Mouse (Mus musculus) CH12.LX (cell line): ENCODE measurements at regions not wholly inside any gene's neighbourhood (a gene's known extent, or its start where the extent isn't known, plus 50 kb on each side); places are given as distances from the start of the nearest gene placed in this dataset.

ENCODE experiments used
- DNase-seq: peaks from one replicate; pipeline ENCODE4 v3.0.0-alpha.2; 2013; ENCODE audit errors: extremely low read depth
- H3K27ac ChIP-seq: 2 replicates; pipeline ENCODE4 v1.5.1; 2012; ENCODE audit warnings: low read depth, mild to moderate bottlenecking, control low read depth, moderate library complexity; ENCODE audit not compliant: insufficient read depth
- H3K27me3 ChIP-seq: replicated peaks from 2 replicates; pipeline ENCODE3; 2012; ENCODE audit warnings: inconsistent platforms
- H3K36me3 ChIP-seq, 2 experiments: replicated peaks in 1 of 2; 2 replicates each; pipeline versions ENCODE3 to v1.6.1; 2012; ENCODE audit warnings: inconsistent platforms in 1 of 2, low read length in 1 of 2, mild to moderate bottlenecking in 1 of 2, mixed read lengths in 1 of 2, moderate library complexity in 1 of 2; ENCODE audit not compliant: control insufficient read depth in 1 of 2, insufficient read depth in 1 of 2
- H3K4me1 ChIP-seq, 2 experiments: 2 replicates each; pipeline ENCODE4 v1.6.1; 2012; ENCODE audit warnings: inconsistent platforms in 1 of 2, moderate library complexity in 1 of 2; ENCODE audit not compliant: insufficient read depth in 2 of 2, control insufficient read depth in 1 of 2
- H3K4me2 ChIP-seq: 2 replicates; pipeline ENCODE4 v1.6.1; 2012; ENCODE audit warnings: low read depth, mild to moderate bottlenecking, control low read depth; ENCODE audit not compliant: poor library complexity, insufficient read depth, severe bottlenecking
- H3K4me3 ChIP-seq, 3 experiments: fragments of 150-350 bp in 1 of 3; sonication (generic) in 1 of 3; replicated peaks in 1 of 3; 2 replicates each; pipeline versions ENCODE3 to v1.5.1; 2011 to 2012; ENCODE audit warnings: low read depth in 2 of 3, low read length in 2 of 3, mild to moderate bottlenecking in 2 of 3, moderate library complexity in 2 of 3, control low read depth in 1 of 3, improper control_type of control experiment in 1 of 3, inconsistent platforms in 1 of 3, mixed read lengths in 1 of 3; ENCODE audit not compliant: poor library complexity in 1 of 3
- H3K79me2 ChIP-seq: replicated peaks from 2 replicates; pipeline ENCODE4 v1.6.1; 2012; ENCODE audit warnings: mild to moderate bottlenecking, moderate library complexity; ENCODE audit not compliant: control insufficient read depth, poor library complexity, insufficient read depth, severe bottlenecking; ENCODE audit errors: extremely low read depth
- H3K9ac ChIP-seq: 2 replicates; pipeline ENCODE4 v1.6.1; 2012; ENCODE audit warnings: low read depth, mild to moderate bottlenecking, control low read depth, moderate library complexity; ENCODE audit not compliant: insufficient read depth
- H3K9me3 ChIP-seq: replicated peaks from 2 replicates; pipeline ENCODE3; 2012; ENCODE audit warnings: low read length, inconsistent platforms, mixed read lengths
- CTCF ChIP-seq, 2 experiments: IDR thresholded peaks in 1 of 2; conservative IDR thresholded peaks in 1 of 2; 2 replicates each; pipeline ENCODE4 v1.5.1; 2011 to 2012; ENCODE audit warnings: low read depth in 2 of 2, low read length in 2 of 2, improper control_type of control experiment in 1 of 2, inconsistent platforms in 1 of 2, mild to moderate bottlenecking in 1 of 2, moderate library complexity in 1 of 2
- E2F4 ChIP-seq: IDR thresholded peaks from 2 replicates; pipeline ENCODE4 v1.6.1; 2011; ENCODE audit warnings: low read depth, low read length, improper control_type of control experiment; ENCODE audit not compliant: insufficient replicate concordance
- IRF4 ChIP-seq: IDR thresholded peaks from 2 replicates; pipeline ENCODE4 v1.6.1; 2014; ENCODE audit warnings: low read depth, mild to moderate bottlenecking, inconsistent platforms, low read length, improper control_type of control experiment
- JUN ChIP-seq: IDR thresholded peaks from 2 replicates; pipeline ENCODE4 v1.6.1; 2011; ENCODE audit warnings: low read depth, mild to moderate bottlenecking, low read length, improper control_type of control experiment, moderate library complexity; ENCODE audit not compliant: insufficient read depth
- JUND ChIP-seq: conservative IDR thresholded peaks from 2 replicates; pipeline ENCODE4 v1.6.1; 2011; ENCODE audit warnings: low read depth, low read length, improper control_type of control experiment
- KAT2A ChIP-seq: IDR thresholded peaks from 2 replicates; pipeline ENCODE4 v1.6.1; 2012; ENCODE audit warnings: low read length, improper control_type of control experiment, inconsistent platforms; ENCODE audit not compliant: insufficient replicate concordance
- MAFK ChIP-seq: IDR thresholded peaks from 2 replicates; pipeline ENCODE4 v1.6.1; 2011; ENCODE audit warnings: low read length, improper control_type of control experiment; ENCODE audit not compliant: insufficient replicate concordance
- MEF2A ChIP-seq: IDR thresholded peaks from 2 replicates; pipeline ENCODE4 v1.6.1; 2014; ENCODE audit warnings: low read depth, mild to moderate bottlenecking, inconsistent platforms, low read length, improper control_type of control experiment, borderline replicate concordance
- MYC ChIP-seq: IDR thresholded peaks from 2 replicates; pipeline ENCODE4 v1.6.1; 2011; ENCODE audit warnings: low read depth, mild to moderate bottlenecking, improper control_type of control experiment, low read length
- NRF1 ChIP-seq: IDR thresholded peaks from 2 replicates; pipeline ENCODE4 v1.6.1; 2014; ENCODE audit warnings: low read depth, mild to moderate bottlenecking, inconsistent platforms, low read length, improper control_type of control experiment, moderate library complexity
- POLR2A ChIP-seq: IDR thresholded peaks from 2 replicates; pipeline ENCODE4 v1.6.1; 2011; ENCODE audit warnings: low read depth, mild to moderate bottlenecking, improper control_type of control experiment, low read length
- RAD21 ChIP-seq: IDR thresholded peaks from 2 replicates; pipeline ENCODE4 v1.6.1; 2011; ENCODE audit warnings: low read depth, mild to moderate bottlenecking, low read length, improper control_type of control experiment, moderate library complexity
- RCOR1 ChIP-seq: conservative IDR thresholded peaks from 2 replicates; pipeline ENCODE4 v1.6.1; 2012; ENCODE audit warnings: low read depth, mild to moderate bottlenecking, inconsistent platforms, low read length, improper control_type of control experiment
- SMC3 ChIP-seq: IDR thresholded peaks from 2 replicates; pipeline ENCODE4 v1.6.1; 2011; ENCODE audit warnings: low read depth, low read length, improper control_type of control experiment
- TBP ChIP-seq: conservative IDR thresholded peaks from 2 replicates; pipeline ENCODE4 v1.6.1; 2011; ENCODE audit warnings: low read depth, low read length, improper control_type of control experiment
- USF2 ChIP-seq: conservative IDR thresholded peaks from 2 replicates; pipeline ENCODE4 v1.6.1; 2011; ENCODE audit warnings: low read depth, low read length, improper control_type of control experiment
- ZC3H11A ChIP-seq: IDR thresholded peaks from 2 replicates; pipeline ENCODE4 v1.6.1; 2012; ENCODE audit warnings: low read depth, mild to moderate bottlenecking, inconsistent platforms, low read length, improper control_type of control experiment
- ZKSCAN1 ChIP-seq: IDR thresholded peaks from 2 replicates; pipeline ENCODE4 v1.6.1; 2012; ENCODE audit warnings: low read depth, inconsistent platforms, low read length, improper control_type of control experiment, borderline replicate concordance
- ZMIZ1 ChIP-seq: IDR thresholded peaks from 2 replicates; pipeline ENCODE4 v1.6.1; 2012; ENCODE audit warnings: low read depth, mild to moderate bottlenecking, inconsistent platforms, low read length, improper control_type of control experiment
- dilution Hi-C: fragments of 300-500 bp; cut with MboI; formaldehyde crosslinking; loops from 2 replicates; pipeline ENCODE4 v1.14.3; 2020; ENCODE audit warnings: low sequenced_read_pairs; ENCODE audit not compliant: extremely low pct_unique_long_range_greater_than_20kb, extremely low pct_ligation_motif_present
- in situ Hi-C: fragments of 300-500 bp; cut with MboI; formaldehyde crosslinking; loops from 3 replicates; pipeline ENCODE4 v1.14.3; 2019; ENCODE audit warnings: low sequenced_read_pairs, low pct_ligation_motif_present, low pct_unique_long_range_greater_than_20kb, mixed read lengths

DNA sequence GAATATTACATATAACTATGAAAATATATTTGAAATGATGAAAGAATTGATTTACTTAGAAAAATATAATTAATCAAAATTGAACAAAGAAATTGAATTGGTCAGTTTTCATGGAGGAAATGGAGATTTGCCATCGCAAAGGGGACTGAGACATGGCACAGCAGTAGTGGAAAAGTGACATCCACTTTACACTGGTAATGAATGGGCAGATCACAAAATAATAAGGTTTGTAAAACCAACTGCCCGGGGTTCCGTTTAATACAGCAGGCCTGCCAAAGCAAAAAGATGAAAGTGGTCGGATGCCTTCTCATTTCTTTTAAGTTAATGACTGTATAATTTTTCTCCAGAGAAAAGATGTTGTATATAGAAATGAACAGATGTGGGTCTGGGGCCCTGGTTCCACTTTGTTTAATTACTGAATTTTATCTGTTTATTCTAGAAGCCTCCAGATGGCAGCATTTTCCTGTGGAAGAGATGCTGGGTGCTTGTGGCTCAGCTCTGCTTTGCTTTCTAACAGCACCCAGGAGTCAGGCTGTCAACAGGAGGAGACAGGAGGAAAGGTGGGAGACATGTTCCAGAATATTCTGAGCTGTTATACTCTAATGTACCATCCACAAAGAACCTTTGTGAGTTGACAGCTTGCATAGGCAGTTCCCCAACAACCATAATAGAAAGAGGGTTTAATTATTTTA lies 75.6 kb upstream of the Fbxl17 start:
- H3K4me3 ChIP-seq, result no peak overlapping the region
- DNase-seq, result peak; percentile 56
- H3K27me3 ChIP-seq, result no peaks in the 10 kb centered on the region
- H3K27ac ChIP-seq, result no peak overlapping the region
- dilution Hi-C loops, result no loop called here
- TF ChIP-seq JUND (no peak), ZC3H11A (peak; percentile 88), CTCF (conservative IDR thresholded peaks at IDR 0.05 in 1 of 2, IDR thresholded peaks at IDR 0.05 in 1 of 2; ENCODE audit: low read depth in 2 of 2, low read length in 2 of 2) (peak; percentile 5 to 84; a peak in 2 of 4 replicates), E2F4 (no peak), ZKSCAN1 (no peak), MYC (no peak), IRF4 (0 out of 2 replicates have a peak, but pooled peaks have one; percentile 25), RAD21 (peak; percentile 93), SMC3 (peak; percentile 92)
- TF ChIP-seq, all 38 proteins: peak for 5
- in situ Hi-C loops, result loop anchor here (25.0 kb wide), 1 partner anchor 137 kb away; no protein-coding TSS in a partner anchor
- no peak overlapping the region for H3K9ac ChIP-seq
- no peak overlapping the region for H3K4me2 ChIP-seq
- no peaks in the 10 kb centered on the region for H3K36me3 ChIP-seq
- H3K79me2 ChIP-seq, result no peaks in the 10 kb centered on the region
- no peaks in the 10 kb centered on the region for H3K9me3 ChIP-seq
- no peaks in the 10 kb centered on the region for H3K4me1 ChIP-seq

DNA sequence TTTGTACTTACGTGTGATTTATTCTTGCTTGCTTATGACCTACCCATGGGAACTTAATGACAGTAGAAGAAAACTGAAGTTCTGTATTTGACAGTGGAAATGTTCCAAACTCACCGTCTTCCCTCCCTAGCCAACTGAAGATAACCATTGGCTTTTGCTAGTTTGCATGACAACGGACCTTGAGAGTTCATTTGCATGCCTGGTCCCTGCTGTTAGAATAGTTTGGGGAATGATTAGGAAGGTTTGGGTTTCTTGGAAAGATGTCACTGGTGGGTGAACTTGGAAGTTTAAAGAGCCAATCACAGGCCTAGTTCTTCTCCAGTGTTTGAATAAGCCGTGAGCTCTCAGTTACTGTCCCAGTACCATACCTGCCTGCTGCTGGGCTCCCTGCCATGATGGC lies 83.1 kb upstream of the Fbxl17 start:
- TF ChIP-seq MAFK (no peak), RAD21 (no peak), NRF1 (no peak), MEF2A (no peak), JUN (no peak), TBP (no peak), POLR2A (no peak), ZMIZ1 (no peak), MYC (no peak), USF2 (no peak), RCOR1 (no peak), KAT2A (no peak)
- no peaks in the 10 kb centered on the region for H3K9me3 ChIP-seq
- no peak overlapping the region for H3K27ac ChIP-seq
- DNase-seq, result no peak
- no peak overlapping the region for H3K9ac ChIP-seq
- no peak overlapping the region for H3K4me2 ChIP-seq
- H3K4me1 ChIP-seq, result no peaks in the 10 kb centered on the region
- H3K79me2 ChIP-seq, result no peaks in the 10 kb centered on the region
- no peak overlapping the region for H3K4me3 ChIP-seq
- dilution Hi-C loops, result no loop called here
- in situ Hi-C loops, result loop anchor here (25.0 kb wide), 1 partner anchor 129 kb away; no protein-coding TSS in a partner anchor
- no peaks in the 10 kb centered on the region for H3K27me3 ChIP-seq
- H3K36me3 ChIP-seq, result no peaks in the 10 kb centered on the region
